Mouse (Mus musculus): Measurements from ENCODE around the gene Uvrag. TPM values are rescaled to one million over a fixed set of nuclear protein-coding genes. Genes with fewer than 3 reads are reported as not detected.

The Uvrag gene
- total RNA-seq, 4 experiments from 2014 or later = 17.5 to 22.1 (median 20.3) TPM

- DNase-seq (ENCODE audit: low spot score) = no peak
Observed at GRCm38 (mm10) chr7:99139841-99140491, 975 bp downstream of the Uvrag start.

DNA sequence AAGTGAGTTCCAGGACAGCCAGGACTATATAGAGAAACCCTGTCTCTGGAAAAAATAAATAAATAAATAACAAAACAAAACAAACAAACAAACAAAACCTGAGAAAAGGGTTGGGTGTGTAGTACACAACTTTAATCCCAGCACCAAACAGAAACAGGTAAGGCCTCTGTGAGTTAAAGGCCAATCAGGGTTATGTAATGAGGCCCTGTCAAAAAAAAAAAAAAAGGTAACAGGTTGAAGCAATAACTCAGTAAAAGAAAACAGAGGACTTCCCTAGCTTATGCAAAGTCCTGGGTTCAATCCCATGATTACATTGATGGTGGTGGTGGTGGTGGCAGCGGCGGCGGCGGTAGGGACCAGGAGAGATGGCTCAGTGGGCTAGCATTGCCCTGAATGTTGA, 3.4 kb downstream of the Uvrag start:
- DNase-seq (ENCODE audit: low spot score) = no peak

DNA sequence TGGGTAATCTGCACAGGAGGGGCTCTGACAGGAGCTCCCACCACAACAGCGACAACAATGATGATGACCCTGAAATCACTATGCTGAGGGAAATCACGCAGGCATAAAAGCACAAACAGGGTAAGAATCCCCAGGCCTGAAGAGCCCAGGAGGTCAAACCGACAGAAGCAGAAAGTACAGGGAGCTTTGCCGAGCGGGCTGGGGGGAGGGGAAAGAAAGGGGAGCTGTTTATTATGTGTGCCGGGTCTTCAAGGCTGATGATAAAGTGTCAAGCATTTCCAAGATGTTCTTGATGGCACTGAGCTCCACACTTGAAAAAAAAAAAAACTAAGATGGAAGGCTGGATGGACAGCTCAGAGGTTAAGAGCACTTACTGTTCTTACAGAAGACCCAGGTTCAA, 4.2 kb downstream of the Uvrag start:
- DNase-seq (ENCODE audit: low spot score) = no peak

DNA sequence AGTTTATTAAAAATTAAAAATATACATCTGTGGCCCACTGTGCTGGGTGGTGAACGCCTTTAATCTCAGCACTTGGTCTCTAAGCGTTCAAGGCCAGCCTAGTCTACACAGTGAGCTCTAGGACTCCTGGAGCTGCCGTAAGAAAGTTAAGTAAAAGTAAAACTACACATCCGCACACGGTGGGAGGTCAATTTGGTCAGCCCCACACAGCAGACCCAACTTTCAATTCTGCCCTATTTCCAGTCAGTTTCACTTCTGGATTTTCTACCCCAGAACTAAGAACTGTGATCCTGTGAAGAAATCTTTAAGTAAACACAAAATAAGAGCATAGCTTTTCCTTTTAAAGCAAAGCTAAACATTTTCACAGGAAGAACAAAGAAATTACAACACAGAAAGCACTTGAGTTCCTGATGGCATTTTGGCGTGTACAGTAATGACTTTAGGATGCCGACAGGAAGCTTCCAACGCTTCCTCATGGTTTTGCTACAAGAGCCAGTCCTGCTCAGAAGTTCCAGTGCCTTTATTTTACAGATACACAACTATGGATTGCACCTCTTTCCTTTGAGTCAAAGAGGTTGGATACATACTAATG, 7.0 kb downstream of the Uvrag start:
- DNase-seq (ENCODE audit: low spot score) = peak; percentile 32

- peak; percentile 34 for DNase-seq (ENCODE audit: low spot score)
Observed at GRCm38 (mm10) chr7:99132597-99132996, 8.3 kb downstream of the Uvrag start.

GRCm38 (mm10) chr7:99131819-99132353, 9.1 kb downstream of the Uvrag start:
- DNase-seq (ENCODE audit: low spot score) = no peak

- DNase-seq (ENCODE audit: low spot score) = no peak
Observed at GRCm38 (mm10) chr7:99128965-99129364, 12.0 kb downstream of the Uvrag start.

DNA sequence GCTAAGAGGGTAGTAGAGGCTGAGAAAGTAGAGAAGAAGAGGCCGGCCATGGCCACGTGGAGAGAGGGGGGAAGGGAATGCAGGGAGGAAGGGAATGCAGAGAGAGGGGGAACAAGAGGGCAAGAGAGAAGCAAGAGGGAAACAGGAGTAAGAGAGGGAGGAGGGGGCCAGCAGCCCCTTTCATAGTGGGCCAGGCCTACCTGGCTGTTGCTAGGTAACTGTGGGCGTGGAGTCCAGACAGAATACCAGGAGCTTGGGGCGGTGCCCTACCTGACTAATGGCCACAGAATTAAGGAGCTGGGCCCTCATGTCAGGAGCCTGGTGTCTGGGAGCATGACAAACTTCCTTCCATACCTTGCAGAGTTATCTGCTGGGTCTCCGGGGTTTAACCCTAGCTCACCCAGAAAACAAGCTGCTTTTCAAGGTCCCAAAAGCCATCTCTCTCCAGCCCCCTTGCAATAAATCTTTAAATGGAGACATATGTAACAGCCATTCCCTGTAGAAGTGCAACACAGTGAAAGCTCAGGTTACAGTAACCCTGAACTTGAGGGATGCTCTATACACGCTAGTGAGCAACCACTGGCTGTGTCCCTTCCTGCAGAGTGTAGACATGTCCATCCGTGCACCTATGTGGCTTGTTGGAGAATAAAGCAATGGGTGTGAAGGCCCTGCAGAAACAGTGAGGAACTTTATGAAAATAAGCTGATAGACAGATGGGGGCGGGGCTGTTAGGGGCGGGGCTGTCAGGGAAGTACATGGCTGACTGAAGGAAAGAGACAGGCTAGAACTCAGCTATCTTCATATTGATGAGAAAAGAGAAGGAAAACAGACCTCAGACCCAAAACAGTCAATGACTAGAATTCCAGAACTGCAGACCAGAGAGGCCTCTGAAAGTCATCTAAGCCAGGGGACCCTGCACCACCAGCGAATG, 12.7 kb downstream of the Uvrag start:
- no peak for DNase-seq (ENCODE audit: low spot score)

DNA sequence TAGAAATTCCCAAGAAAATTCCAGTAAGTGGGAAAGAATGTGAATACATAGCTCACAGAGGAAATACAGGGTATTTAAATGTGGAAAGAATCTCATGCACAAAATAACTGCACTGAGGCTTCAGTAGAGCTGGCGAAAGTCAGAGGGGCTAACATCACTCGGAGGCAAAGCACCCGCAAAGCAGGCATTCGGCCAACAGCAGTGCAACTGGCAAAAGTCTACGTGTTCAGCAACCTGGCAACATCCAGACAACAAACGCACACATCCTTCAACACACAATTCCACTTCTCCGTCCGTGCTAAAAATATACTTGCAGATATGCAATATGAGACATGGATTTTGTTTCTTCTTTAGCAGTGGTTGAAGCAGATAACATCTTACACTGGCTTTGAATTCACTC, 14.9 kb downstream of the Uvrag start:
- DNase-seq (ENCODE audit: low spot score) = peak; percentile 37

- no peak for DNase-seq (ENCODE audit: low spot score)
Observed at GRCm38 (mm10) chr7:99122651-99123050, 18.3 kb downstream of the Uvrag start.

DNA sequence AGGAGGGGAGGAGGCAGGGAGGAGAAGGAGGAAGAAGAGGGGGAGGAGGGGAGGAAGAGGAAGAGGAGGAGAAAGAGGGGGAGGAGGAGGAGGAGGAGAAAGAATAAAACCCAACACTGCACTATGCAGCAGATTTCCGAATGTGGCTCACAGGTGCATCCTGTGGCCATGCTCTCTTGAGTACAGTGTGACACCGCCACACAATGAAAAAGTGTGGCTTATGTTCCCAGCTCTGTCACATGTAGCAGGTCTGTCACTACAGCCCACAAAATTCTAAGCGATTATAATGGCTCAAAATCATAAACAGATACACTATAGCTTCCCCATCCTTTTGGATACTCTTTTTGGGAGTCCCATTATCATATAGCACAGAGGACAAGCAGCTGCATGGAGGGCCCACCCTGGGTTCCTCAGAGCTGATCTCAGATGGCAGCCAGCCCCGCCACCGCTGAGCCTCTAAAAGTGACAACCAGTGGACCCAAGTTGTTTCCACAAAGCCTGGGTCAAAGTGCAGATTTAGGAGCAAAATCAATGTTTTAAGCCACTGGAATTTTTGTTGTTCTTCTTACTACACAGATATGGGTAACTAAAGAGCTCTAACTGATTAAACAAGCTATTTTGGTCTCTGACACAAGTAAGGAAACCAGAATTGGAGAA, 19.9 kb downstream of the Uvrag start:
- DNase-seq (ENCODE audit: low spot score) = no peak

GRCm38 (mm10) chr7:99120082-99120481, 20.9 kb downstream of the Uvrag start:
- DNase-seq (ENCODE audit: low spot score) = no peak

DNA sequence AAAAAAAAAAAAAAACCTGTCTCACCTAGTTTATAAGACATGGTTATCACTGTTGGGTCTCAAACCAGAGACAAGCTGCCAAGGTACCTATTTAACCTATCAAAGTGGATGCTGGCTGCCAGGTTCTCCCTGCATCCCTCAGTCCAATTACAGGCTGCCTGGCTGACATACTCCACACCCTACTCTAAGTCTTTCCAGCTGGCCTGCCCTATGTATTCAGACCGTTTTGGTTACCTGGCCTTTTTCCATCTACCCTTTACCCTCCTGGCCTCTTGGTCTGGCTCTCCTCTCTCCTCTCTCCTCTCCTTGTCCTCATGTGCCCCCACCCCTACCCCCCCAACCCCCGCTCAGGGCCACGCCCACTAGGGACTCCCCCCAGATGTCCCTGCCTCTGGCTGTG, 24.2 kb downstream of the Uvrag start:
- no peak for DNase-seq (ENCODE audit: low spot score)

GRCm38 (mm10) chr7:99114006-99114726, 26.8 kb downstream of the Uvrag start:
- DNase-seq (ENCODE audit: low spot score) = no peak

DNA sequence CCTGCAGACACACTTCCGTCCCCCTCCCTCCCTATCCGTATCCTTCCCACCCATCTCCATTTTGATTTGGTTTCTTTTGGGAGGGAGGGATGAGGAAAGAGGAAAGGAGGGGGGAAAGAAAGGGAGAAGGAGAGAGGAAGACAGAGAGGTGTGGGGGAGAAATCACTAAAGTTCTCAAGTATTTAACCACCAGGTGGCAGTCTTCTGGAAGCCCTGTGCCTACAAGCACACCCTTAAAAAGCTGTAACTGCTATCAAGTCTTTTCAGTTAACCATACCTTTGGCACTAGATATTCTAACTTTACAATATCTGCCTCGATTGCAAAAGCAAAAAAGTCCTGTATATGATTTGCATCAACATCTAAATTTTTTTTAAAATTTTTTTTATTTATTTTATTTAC, 33.4 kb downstream of the Uvrag start:
- peak; percentile 58 for DNase-seq (ENCODE audit: low spot score)

DNA sequence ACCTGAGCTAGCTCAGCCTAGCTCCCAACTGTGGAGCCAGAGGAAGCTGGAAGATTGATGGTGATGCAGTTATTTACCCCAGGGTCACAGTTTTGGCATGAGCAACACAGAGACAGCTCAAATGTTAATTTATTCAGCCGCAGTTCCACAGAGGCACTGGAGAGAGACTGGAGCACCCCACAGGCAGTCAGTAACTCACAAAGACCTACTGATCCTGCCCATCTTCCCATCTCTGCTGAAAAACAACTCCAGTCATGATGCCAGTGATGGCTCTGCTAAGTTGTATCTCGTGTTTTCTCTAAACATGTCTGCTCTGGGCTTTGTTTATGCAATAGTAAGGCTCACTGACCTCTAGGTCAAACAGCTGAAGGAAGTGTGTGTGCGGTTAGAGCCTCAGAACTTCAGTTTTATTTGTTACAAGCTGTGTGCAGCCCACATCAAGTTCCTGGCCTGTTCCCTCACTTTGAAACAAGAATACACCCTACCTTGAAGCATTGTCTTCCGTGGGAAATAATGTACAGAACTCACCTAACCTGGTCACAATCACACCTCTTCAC, 34.1 kb downstream of the Uvrag start:
- DNase-seq (ENCODE audit: low spot score) = no peak

GRCm38 (mm10) chr7:99101767-99102593, 39.0 kb downstream of the Uvrag start:
- no peak for DNase-seq (ENCODE audit: low spot score)

DNA sequence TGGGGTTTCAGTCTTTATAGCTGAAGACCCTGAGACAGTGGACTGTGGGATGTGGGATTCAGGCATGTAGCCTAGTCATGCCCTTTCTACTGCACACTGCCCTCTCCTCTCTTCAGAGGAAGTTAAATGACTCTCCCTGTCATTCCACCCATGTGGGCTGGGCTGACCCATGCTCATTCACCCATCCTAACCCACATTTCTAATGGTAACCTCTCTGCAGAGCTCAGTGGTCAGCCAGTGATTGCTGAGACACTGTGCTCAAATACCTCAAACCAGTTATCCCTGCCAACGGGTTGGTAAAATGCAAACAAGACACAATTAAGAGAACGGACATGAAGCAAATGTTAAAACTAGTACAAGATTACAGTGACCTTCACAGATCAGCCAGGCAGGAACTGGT, 39.9 kb downstream of the Uvrag start:
- DNase-seq (ENCODE audit: low spot score) = no peak

- DNase-seq (ENCODE audit: low spot score) = no peak
Observed at GRCm38 (mm10) chr7:99100573-99100972, 40.4 kb downstream of the Uvrag start.

- DNase-seq (ENCODE audit: low spot score) = no peak
Observed at GRCm38 (mm10) chr7:99100087-99100486, 40.9 kb downstream of the Uvrag start.

Data from heart, adult 8-10 months (tissue).